Mouse (Mus musculus) cerebellum, adult 2 months (tissue): ENCODE results near the gene Fam114a1.

Experiments
- CTCF ChIP-seq: fragments of 200-500 bp; IDR thresholded peaks from 2 replicates; pipeline ENCODE4 v1.5.1; 2011; ENCODE audit warnings: low read depth, mild to moderate bottlenecking, control low read depth, low read length, moderate library complexity, borderline replicate concordance; ENCODE audit not compliant: insufficient read depth
- POLR2A ChIP-seq: fragments of 200-500 bp; IDR thresholded peaks from 2 replicates; pipeline ENCODE4 v1.6.1; 2011; ENCODE audit warnings: low read length, control low read depth, borderline replicate concordance; ENCODE audit not compliant: insufficient read depth

DNA sequence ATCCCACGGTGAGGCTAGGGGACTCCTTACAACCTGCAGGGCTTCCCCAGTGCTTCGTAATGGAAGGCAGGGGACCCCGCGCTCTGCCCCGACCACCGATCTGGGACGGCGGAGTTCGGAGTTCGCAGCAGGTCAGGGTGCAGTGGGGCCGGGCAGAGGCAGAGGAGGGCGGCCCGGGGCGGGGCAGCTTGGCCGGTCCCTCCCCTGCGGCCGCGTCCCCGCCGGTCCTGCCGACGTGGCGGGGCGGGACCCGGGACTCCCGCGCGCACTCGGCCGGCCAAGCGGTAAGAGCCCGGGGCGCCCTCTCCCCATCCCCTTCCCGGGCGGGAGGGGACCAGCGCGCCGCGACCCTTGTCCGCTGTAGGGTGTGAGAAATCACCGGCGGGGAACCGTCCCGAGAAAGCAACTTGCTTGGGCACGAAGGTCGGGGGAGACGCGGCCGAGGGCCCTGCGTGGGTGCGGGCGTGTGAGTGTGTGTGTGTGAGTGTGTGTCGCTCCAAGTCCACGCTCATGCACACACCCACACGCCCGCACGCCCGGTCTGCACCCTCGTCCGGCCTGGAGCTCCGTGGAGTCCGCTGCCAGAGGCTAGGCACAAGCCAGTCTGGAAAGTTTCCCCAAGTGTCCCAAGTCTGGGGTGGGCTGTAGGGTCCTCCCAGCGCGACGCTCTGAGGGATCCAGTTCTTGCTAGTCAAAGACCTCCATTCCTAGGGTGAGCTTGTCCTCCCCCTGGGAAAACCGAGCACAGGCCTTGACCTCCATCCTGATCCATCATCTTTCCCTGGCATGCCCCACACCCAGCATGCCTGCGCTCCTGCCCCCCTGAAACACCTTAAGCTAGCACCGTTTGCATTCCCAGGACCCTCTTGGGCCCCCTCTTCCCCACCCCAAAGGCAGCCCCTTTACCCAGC, at the start of gene Fam114a1:
- no peak for TF ChIP-seq POLR2A
- TF ChIP-seq CTCF = no peak
